Mouse (Mus musculus): ENCODE data around the gene Cntfr.

DNA sequence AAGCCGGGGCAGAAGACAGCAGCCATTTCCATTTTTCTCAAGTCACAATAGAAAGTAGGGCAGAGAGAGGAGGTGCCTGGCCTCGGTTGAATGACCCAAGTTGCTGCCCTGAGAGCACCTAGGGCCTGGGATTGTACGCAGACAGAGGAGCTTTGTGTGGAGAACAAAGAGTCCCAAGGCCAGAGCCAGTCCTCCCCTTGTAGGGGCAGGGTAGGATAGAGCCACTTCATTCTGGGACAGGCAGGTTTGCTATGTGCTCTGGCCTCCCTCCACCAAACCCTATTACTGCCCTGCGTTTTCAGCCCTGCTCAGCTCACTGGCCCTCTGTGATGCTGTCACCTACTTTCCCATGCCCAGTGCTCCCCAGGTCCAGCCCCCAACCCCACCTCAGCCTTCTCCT, 48.7 kb downstream of the Cntfr start:
- TF ChIP-seq CTCF (IDR thresholded peaks at IDR 0.05; ENCODE audit: extremely low read depth, insufficient read depth, insufficient read length, insufficient replicate concordance) (no peak), POLR2A (IDR thresholded peaks at IDR 0.05; ENCODE audit: low read depth, low read length) (no peak)
